Mouse (Mus musculus) thymus, postnatal 10 days (tissue): ENCODE data around the gene Suclg2.
"Not testable (repeated sequence)": the region's sequence is repeated elsewhere in the genome, so short reads cannot be mapped to it uniquely, and the experiment has no call there.

Experiments
- DNase-seq, 2 experiments: peaks; one replicate each; pipeline ENCODE4 v3.0.0; 2021; ENCODE audit warnings: low spot score in 2 of 2

Gene Suclg2

GRCm38 (mm10) chr6:95621821-95622220, 96.8 kb downstream of the Suclg2 start:
- DNase-seq = no peak

GRCm38 (mm10) chr6:95620804-95621203, 97.8 kb downstream of the Suclg2 start:
- no peak for DNase-seq

GRCm38 (mm10) chr6:95619817-95620216, 98.8 kb downstream of the Suclg2 start:
- no peak for DNase-seq

DNA sequence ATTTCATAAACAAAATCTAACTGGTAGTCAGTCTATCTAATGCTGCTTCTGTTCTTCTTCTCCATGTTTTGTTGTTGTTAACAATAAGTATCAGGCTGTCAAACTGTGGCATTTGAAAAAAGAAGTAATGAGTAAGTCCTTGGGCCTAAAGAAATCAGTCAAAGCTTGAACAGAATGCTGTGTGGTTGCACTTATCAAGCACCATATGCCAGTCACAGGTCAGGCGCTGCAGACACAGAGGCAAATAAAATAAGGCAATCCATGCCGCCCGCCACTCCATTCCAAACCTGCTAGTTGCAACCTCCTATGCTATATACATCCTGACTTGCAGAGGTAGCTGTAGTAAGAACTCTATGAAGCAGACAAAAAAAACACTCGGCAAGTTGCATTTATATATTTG, 100.2 kb downstream of the Suclg2 start:
- DNase-seq = no peak

- no peak for DNase-seq
Observed at GRCm38 (mm10) chr6:95613228-95613627, 105.4 kb downstream of the Suclg2 start.

- no peak for DNase-seq
Observed at GRCm38 (mm10) chr6:95612412-95613022, 106.1 kb downstream of the Suclg2 start.

GRCm38 (mm10) chr6:95611059-95611458, 107.5 kb downstream of the Suclg2 start:
- no peak for DNase-seq

- DNase-seq = no peak
Observed at GRCm38 (mm10) chr6:95608123-95608522, 110.5 kb downstream of the Suclg2 start.

DNA sequence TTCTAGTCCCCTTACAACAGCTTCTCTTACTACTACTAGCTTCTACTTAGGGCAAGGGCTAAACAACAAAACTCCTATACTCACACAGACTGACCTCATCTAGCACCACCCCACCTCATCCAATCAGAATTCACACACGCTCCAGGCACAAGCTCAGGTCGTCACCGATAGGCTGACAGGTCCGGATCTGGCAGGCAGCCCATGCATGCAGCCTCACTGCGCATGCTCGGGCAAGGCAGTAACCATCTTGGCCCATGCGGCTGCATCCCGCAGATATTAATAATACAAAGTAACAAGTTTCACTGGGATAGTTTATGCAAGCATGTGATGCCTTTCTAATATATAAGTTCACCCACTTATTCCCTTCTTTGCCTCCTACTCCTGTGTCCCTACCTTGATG, 117.9 kb downstream of the Suclg2 start:
- not testable (repeated sequence) for DNase-seq

DNA sequence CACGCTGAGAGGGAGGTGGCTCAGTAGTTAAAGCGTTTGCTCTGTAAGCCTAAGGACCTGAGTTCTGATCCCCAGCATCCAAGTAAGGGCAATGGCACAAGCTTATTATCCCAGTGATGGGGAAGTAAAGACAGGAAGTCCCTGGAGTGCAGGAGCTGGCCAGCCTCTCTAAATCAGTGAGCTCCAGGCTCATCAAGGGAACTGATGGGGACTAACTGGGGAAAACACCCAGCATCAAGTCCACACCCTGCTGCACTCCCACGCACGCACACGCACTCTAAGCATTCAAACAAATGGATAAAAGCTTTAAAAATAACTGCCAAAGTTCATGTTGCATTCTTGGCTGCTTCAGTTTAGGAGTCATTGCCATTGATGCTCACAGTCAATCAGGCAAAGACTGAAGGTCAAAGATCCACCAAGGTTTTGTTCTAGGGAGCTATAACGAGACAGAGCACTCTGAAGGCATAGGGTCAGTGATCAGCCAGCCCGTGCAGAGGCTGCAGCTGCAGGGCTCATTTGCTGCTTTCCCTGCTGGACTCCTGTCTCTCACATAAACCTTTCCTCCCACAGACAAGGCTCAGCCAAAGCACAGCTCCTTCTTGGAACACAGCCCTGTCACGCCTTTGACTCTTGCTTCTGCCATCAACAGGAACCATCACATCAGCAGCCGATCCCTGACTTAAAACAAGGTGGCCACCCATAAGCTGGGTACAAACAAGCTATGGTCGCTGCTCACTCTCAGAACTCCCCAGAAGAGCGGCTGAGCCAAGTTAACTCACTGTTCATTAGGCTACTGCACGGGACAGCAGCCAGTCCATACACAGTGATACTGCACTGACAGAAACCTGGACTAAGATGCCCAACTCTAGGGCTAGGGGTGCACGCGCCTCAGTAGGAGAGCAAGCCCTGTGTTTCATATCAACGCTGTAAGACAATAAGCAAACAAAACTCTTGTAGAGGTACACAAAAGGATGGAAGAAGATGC, 121.5 kb downstream of the Suclg2 start:
- DNase-seq = no peak

DNA sequence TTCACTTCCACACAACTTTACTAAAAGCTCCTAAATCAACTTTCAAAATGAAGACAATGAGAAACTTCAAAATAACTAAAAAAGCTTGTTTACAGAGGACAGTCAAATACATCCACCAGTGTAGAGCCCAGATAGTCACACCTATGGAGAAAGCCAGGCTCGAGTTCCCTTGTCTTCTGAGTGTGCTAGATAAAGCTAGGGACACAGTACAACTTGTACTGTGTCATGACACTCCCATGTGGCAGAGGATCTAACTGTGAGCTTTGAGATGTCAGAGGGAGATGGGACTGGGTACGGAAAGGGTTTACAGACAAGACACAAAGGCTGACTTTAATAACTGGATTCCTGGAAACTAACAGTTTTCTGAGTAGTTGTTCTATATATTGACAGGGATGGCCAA, 122.7 kb downstream of the Suclg2 start:
- no peak for DNase-seq

- DNase-seq = no peak
Observed at GRCm38 (mm10) chr6:95594239-95594638, 124.4 kb downstream of the Suclg2 start.

GRCm38 (mm10) chr6:95592396-95592795, 126.2 kb downstream of the Suclg2 start:
- no peak for DNase-seq

DNA sequence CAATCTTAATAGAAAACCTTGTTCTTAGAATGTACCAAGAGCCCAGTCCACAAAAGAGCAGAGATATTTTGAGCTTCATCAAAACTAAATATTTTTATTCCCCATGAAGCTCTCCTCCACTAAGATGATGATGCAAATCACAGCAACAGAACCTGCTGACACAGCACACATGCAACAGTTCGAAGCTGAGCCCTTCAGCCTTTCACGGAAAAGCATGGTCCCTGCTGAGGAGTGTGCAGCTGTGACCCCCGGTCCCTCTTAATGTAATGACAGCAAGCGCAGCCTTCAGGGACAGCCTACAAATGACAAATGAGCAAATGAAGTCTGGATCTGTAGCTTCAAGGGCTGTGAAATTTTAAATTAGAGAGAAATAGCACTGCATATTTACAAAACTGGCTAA, 128.1 kb downstream of the Suclg2 start:
- DNase-seq = no peak

DNA sequence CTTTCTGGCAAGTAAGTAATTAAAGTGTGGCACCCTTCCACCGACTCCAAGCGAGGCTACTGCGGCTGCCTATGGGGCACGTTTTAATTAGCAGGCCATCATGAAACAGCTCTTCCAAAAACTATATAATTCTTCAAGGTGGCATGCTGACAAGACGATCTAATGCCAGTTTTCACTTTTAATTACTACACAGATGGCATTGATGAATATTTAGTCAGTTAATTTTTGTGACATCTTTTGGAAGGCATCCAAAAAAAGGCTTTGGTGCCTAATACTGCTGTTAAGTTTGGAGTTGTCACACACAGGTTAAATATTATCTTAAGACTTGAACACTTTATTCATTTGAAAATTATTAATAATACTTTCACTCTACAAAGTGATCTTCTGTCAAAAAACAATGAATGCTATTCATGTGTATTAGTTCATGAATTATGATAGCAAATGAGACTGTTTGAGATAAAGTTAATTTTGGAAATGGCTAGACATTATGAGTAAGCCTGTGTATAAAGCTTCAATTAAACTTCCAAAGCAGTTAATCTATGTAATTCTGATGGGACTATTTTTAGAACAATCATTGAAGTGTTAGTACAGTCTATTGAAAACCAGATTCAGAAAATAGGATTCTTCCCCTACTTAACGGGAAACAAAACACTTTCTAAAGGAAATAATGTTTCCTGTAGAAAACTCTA, 131.3 kb downstream of the Suclg2 start:
- DNase-seq = no peak

DNA sequence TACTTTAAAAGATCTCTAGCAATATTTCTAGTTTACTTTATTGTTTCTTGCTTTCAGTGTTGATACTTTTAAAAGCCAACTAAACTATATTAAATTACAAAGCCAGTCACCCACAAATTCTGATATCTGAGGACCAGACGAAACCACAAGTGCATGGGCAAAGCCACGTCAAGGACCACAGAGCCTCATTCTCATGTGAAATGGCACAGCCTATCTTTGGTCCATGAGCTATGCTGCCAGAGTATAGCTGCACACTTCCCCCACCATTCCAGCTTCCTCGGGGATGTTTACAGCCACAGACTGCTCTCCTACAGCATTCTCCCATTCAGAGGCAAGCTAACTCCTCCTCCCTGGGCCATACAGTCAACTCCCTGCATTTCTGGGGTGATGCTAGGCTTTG, 136.7 kb downstream of the Suclg2 start:
- no peak for DNase-seq

DNA sequence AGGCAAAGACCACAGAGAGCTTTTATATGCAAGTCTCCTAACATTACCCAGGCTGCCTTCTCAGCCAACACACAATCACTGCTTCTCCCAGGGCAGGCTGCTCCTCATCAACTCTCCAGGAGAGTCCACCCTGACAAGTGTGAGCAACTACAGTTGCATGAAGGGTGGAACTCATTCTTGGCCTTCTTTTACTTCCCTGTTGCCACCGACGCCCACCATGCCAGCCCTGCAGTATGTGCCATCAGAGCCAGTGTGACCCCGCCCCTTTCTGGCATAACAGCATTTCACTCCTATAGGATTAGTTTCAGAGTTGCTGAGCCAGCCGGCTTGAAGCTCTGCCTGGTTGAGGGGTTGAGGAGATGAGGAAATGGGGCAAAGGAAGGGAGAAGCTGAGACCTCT, 138.8 kb downstream of the Suclg2 start:
- DNase-seq = no peak

GRCm38 (mm10) chr6:95575531-95575930, 143.1 kb downstream of the Suclg2 start:
- no peak for DNase-seq

GRCm38 (mm10) chr6:95574867-95575266, 143.7 kb downstream of the Suclg2 start:
- DNase-seq = no peak

- no peak for DNase-seq
Observed at GRCm38 (mm10) chr6:95574389-95574788, 144.2 kb downstream of the Suclg2 start.

- no peak for DNase-seq
Observed at GRCm38 (mm10) chr6:95573035-95573759, 145.4 kb downstream of the Suclg2 start.

GRCm38 (mm10) chr6:95571620-95572019, 147.0 kb downstream of the Suclg2 start:
- no peak for DNase-seq
